Mouse (Mus musculus): ENCODE measurements around the gene Cd2bp2. TPM values are rescaled to one million over a fixed set of nuclear protein-coding genes. Genes with fewer than 3 reads are reported as not detected.
A peak's percentile ranks its signal among the peaks of the same experiment; 100 is the strongest.

Gene Cd2bp2
- total and polyA plus RNA-seq, 3 experiments, result 56.7 to 64.8 TPM; not detected in 1

- no peak for DNase-seq (ENCODE audit: low read depth, low spot score)
- no peak for TF ChIP-seq CHD2 (IDR thresholded peaks at IDR 0.05; ENCODE audit: low read length)
- TF ChIP-seq E2F4 (IDR thresholded peaks at IDR 0.05; ENCODE audit: borderline replicate concordance, low read depth, low read length), result no peak
- no peak for TF ChIP-seq CTCF (IDR thresholded peaks at IDR 0.05 in 2 of 3, conservative IDR thresholded peaks at IDR 0.05 in 1 of 3; ENCODE audit: control insufficient read depth in 1 of 3, insufficient read depth in 1 of 3, low read depth in 2 of 3, low read length in 3 of 3, poor library complexity in 1 of 3, severe bottlenecking in 1 of 3)
- no peak for TF ChIP-seq USF2 (IDR thresholded peaks at IDR 0.05; ENCODE audit: borderline replicate concordance in 1 of 2, insufficient read depth in 1 of 2, low read depth in 1 of 2, low read length in 2 of 2)
- no peak for TF ChIP-seq POLR2AphosphoS2 (IDR thresholded peaks at IDR 0.05; ENCODE audit: low read length)
- no peak for TF ChIP-seq BHLHE40 (IDR thresholded peaks at IDR 0.05; ENCODE audit: borderline replicate concordance, low read depth, low read length)
- no peak for TF ChIP-seq KAT2A (conservative IDR thresholded peaks at IDR 0.05; ENCODE audit: low read depth, low read length)
- no peak for TF ChIP-seq JUND (IDR thresholded peaks at IDR 0.05; ENCODE audit: low read depth, low read length)
- TF ChIP-seq NRF1 (IDR thresholded peaks at IDR 0.05; ENCODE audit: insufficient read depth, low read depth, low read length, poor library complexity, severe bottlenecking), result no peak
- TF ChIP-seq EP300 (IDR thresholded peaks at IDR 0.05; ENCODE audit: low read depth in 1 of 2, low read length in 2 of 2), result no peak
- no peak for TF ChIP-seq ZC3H11A (IDR thresholded peaks at IDR 0.05; ENCODE audit: low read depth, low read length)
- TF ChIP-seq NELFE (IDR thresholded peaks at IDR 0.05; ENCODE audit: low read depth, low read length), result no peak
- Histone ChIP-seq H3K4me3 (ENCODE audit: control insufficient read depth in 1 of 2, insufficient read depth in 1 of 2, low read depth in 2 of 2, low read length in 2 of 2) (peak overlapping the region; percentile 80 to 83), H3K9me3 (replicated peaks; ENCODE audit: insufficient read depth, low read length) (no peaks in the 10 kb centered on the region), H3K27me3 (ENCODE audit: control insufficient read depth in 1 of 2, insufficient read depth in 2 of 2, low read length in 2 of 2) (no peaks in the 10 kb centered on the region), H3K36me3 (ENCODE audit: control insufficient read depth in 1 of 2, insufficient read depth in 2 of 2, low read length in 2 of 2) (peaks cover 0 to 14% of the 10 kb centered on the region in 2 experiments; a peak in 2 of 4 replicates), H3K27ac (ENCODE audit: control insufficient read depth, low read depth, low read length) (no peak overlapping the region), H3K4me1 (ENCODE audit: control insufficient read depth in 1 of 2, insufficient read depth in 2 of 2, low read length in 2 of 2) (peaks cover 2 to 20% of the 10 kb centered on the region in 2 experiments; a peak in 3 of 4 replicates), H3K9ac (ENCODE audit: control insufficient read depth, low read depth, low read length, poor library complexity, severe bottlenecking) (peak overlapping the region; percentile 94), H3K79me2 (ENCODE audit: control insufficient read depth, insufficient read depth, low read length, poor library complexity) (peaks cover 37% of the 10 kb centered on the region)
Observed at GRCm38 (mm10) chr7:127231376-127231775, 35.5 kb upstream of the Cd2bp2 start.

- Histone ChIP-seq H3K27me3 (ENCODE audit: control insufficient read depth in 1 of 2, insufficient read depth in 2 of 2, low read length in 2 of 2) (no peaks in the 10 kb centered on the region), H3K79me2 (ENCODE audit: control insufficient read depth, insufficient read depth, low read length, poor library complexity) (peaks cover 26% of the 10 kb centered on the region), H3K9ac (ENCODE audit: control insufficient read depth, low read depth, low read length, poor library complexity, severe bottlenecking) (no peak overlapping the region), H3K27ac (ENCODE audit: control insufficient read depth, low read depth, low read length) (peak overlapping the region; percentile 59), H3K4me3 (ENCODE audit: control insufficient read depth in 1 of 2, insufficient read depth in 1 of 2, low read depth in 2 of 2, low read length in 2 of 2) (no peak overlapping the region), H3K9me3 (replicated peaks; ENCODE audit: insufficient read depth, low read length) (no peaks in the 10 kb centered on the region), H3K4me1 (ENCODE audit: control insufficient read depth in 1 of 2, insufficient read depth in 2 of 2, low read length in 2 of 2) (peaks cover 11 to 32% of the 10 kb centered on the region in 2 experiments), H3K36me3 (ENCODE audit: control insufficient read depth in 1 of 2, insufficient read depth in 2 of 2, low read length in 2 of 2) (peaks cover 0 to 19% of the 10 kb centered on the region in 2 experiments; a peak in 2 of 4 replicates)
- DNase-seq (ENCODE audit: low read depth, low spot score), result peak; percentile 96
- TF ChIP-seq TAL1 (IDR thresholded peaks at IDR 0.05; ENCODE audit: low read length) (no peak), SIN3A (IDR thresholded peaks at IDR 0.05; ENCODE audit: low read length) (peak; percentile 91), UBTF (IDR thresholded peaks at IDR 0.05; ENCODE audit: borderline replicate concordance, insufficient read depth, low read depth, low read length) (no peak), NELFE (IDR thresholded peaks at IDR 0.05; ENCODE audit: low read depth, low read length) (no peak), KAT2A (conservative IDR thresholded peaks at IDR 0.05; ENCODE audit: low read depth, low read length) (no peak), ZMIZ1 (IDR thresholded peaks at IDR 0.05; ENCODE audit: low read depth, low read length) (0 out of 2 replicates have a peak, but pooled peaks have one; percentile 55), MEF2A (IDR thresholded peaks at IDR 0.05; ENCODE audit: extremely low read depth, insufficient replicate concordance, low read depth, low read length, poor library complexity, severe bottlenecking) (no peak), MYB (IDR thresholded peaks at IDR 0.05; ENCODE audit: low read depth, low read length) (no peak), EP300 (IDR thresholded peaks at IDR 0.05; ENCODE audit: low read depth in 1 of 2, low read length in 2 of 2) (0 out of 4 replicates have a peak, but pooled peaks of 1 of the 2 experiments have one; percentile 26), ELF1 (IDR thresholded peaks at IDR 0.05; ENCODE audit: low read depth, low read length) (peak; percentile 21; the same call in 1 of the 2 replicates), HCFC1 (IDR thresholded peaks at IDR 0.05; ENCODE audit: low read depth, low read length) (0 out of 2 replicates have a peak, but pooled peaks have one; percentile 53), NRF1 (IDR thresholded peaks at IDR 0.05; ENCODE audit: insufficient read depth, low read depth, low read length, poor library complexity, severe bottlenecking) (no peak), GABPA (IDR thresholded peaks at IDR 0.05; ENCODE audit: low read depth, low read length) (no peak), RAD21 (IDR thresholded peaks at IDR 0.05; ENCODE audit: low read depth, low read length) (peak; percentile 88), E2F4 (IDR thresholded peaks at IDR 0.05; ENCODE audit: borderline replicate concordance, low read depth, low read length) (no peak), ETS1 (IDR thresholded peaks at IDR 0.05; ENCODE audit: low read depth, low read length) (no peak), JUND (IDR thresholded peaks at IDR 0.05; ENCODE audit: low read depth, low read length) (0 out of 2 replicates have a peak, but pooled peaks have one; percentile 56), CHD1 (IDR thresholded peaks at IDR 0.05; ENCODE audit: low read depth, low read length) (no peak), USF1 (IDR thresholded peaks at IDR 0.05; ENCODE audit: low read depth, low read length) (peak; percentile 81), POLR2A (IDR thresholded peaks at IDR 0.05; ENCODE audit: control insufficient read depth in 1 of 2, insufficient read depth in 1 of 2, low read depth in 1 of 2, low read length in 2 of 2, poor library complexity in 1 of 2) (no peak), RCOR1 (IDR thresholded peaks at IDR 0.05; ENCODE audit: low read depth, low read length) (no peak), MAFK (IDR thresholded peaks at IDR 0.05; ENCODE audit: borderline replicate concordance, low read depth, low read length) (no peak)
Observed at GRCm38 (mm10) chr7:127228615-127229303, 32.9 kb upstream of the Cd2bp2 start.

Data from MEL (cell line).